Comparison of ENCODE assay signal across 8 mouse cellular contexts in genomic region chr5:48240751-48241150, GRCm38 (mm10).
DNase-seq lines count a peak whose midpoint lies in the region; ATAC-seq and TF ChIP-seq lines count a peak whose summit lies in the region.
"Not testable (repeated sequence)": the region's sequence is repeated elsewhere in the genome, so short reads cannot be mapped to it uniquely, and the experiment has no call there.

No protein-coding gene starts in this region.

- TF ChIP-seq POLR2A in embryonic fibroblast, embryonic 13.5 days (IDR thresholded peaks at IDR 0.05; ENCODE audit: low read depth, low read length), result not testable (repeated sequence)

- H3K9ac ChIP-seq in ES-E14 (ENCODE audit: insufficient read depth, low read depth, low read length, poor library complexity, severe bottlenecking); kidney, embryonic 14.5 days (ENCODE audit: low read depth, low read length); midbrain, embryonic 12.5 days (replicated peaks): not testable (repeated sequence)

- not testable (repeated sequence) for H3K27ac ChIP-seq in ES-E14 (ENCODE audit: insufficient read depth, low read depth, low read length, poor library complexity, severe bottlenecking); embryonic fibroblast, embryonic 13.5 days (ENCODE audit: insufficient read depth, low read length); kidney, embryonic 14.5 days (ENCODE audit: low read depth, low read length); midbrain, embryonic 12.5 days (replicated peaks)

- not testable (repeated sequence) for H3K4me3 ChIP-seq in ES-E14 (ENCODE audit: insufficient read depth in 1 of 2, low read depth in 1 of 2, low read length in 2 of 2, poor library complexity in 1 of 2, severe bottlenecking in 1 of 2); embryonic fibroblast, embryonic 13.5 days (ENCODE audit: insufficient read depth, low read length); kidney, embryonic 14.5 days (ENCODE audit: low read length); midbrain, embryonic 12.5 days

- not testable (repeated sequence) for H3K4me1 ChIP-seq in ES-E14 (ENCODE audit: control insufficient read depth in 2 of 2, insufficient read depth in 2 of 2, low read length in 2 of 2, poor library complexity in 1 of 2); embryonic fibroblast, embryonic 13.5 days (ENCODE audit: control insufficient read depth, insufficient read depth, low read length); kidney, embryonic 14.5 days (ENCODE audit: control insufficient read depth, insufficient read depth, low read length); midbrain, embryonic 12.5 days

- H3K4me2 ChIP-seq in kidney, embryonic 14.5 days (replicated peaks; ENCODE audit: low read depth, low read length); midbrain, embryonic 12.5 days (replicated peaks): not testable (repeated sequence)

- in situ Hi-C loops in ES-E14 (cut with MboI; ENCODE audit: low sequenced_read_pairs in 2 of 2, unreplicated experiment in 2 of 2), result not testable (repeated sequence)

- intact Hi-C loops in left cerebral cortex, postnatal 25 days (cut with DNase I), result loop anchor here (1.0 kb wide), 1 partner anchor 101 kb away; no protein-coding TSS in a partner anchor

- not testable (repeated sequence) for H3K36me3 ChIP-seq in ES-E14 (ENCODE audit: control insufficient read depth, insufficient read depth, low read length, poor library complexity, severe bottlenecking); midbrain, embryonic 12.5 days
- H3K36me3 ChIP-seq in kidney, embryonic 14.5 days (ENCODE audit: control insufficient read depth, insufficient read depth, low read length), result peaks cover 12% of the 10 kb centered on the region

- not testable (repeated sequence) for H3K9me3 ChIP-seq in ES-E14 (ENCODE audit: control insufficient read depth, insufficient read depth, low read depth, low read length); kidney, embryonic 14.5 days (ENCODE audit: control insufficient read depth, low read length); midbrain, embryonic 12.5 days

- WGBS in kidney, embryonic 14.5 days, result 38% methylated on average over 6 of the region's 6 CpGs
- 33% methylated on average over 6 of the region's 6 CpGs for WGBS in midbrain, embryonic 12.5 days

- H3K27me3 ChIP-seq in kidney, embryonic 14.5 days (ENCODE audit: control insufficient read depth, insufficient read depth, low read length); midbrain, embryonic 12.5 days: not testable (repeated sequence)

- peak; percentile 28; the same call in 1 of the 2 replicates for ATAC-seq in kidney, embryonic 14.5 days (ENCODE audit: low FRiP score, low TSS enrichment)
- ATAC-seq in midbrain, embryonic 12.5 days (ENCODE audit: low FRiP score, low read depth), result peak; percentile 82

- DNase-seq in ES-E14 (ENCODE audit: low read depth, low spot score), result peak; percentile 15
- peak; percentile 6 for DNase-seq in c-Kit-positive CD71-negative TER-119-negative erythroid progenitor cells, embryonic 14.5 days (ENCODE audit: low read depth)
- peak; percentile 11 for DNase-seq in heart, adult 8-10 months (ENCODE audit: low spot score)
- DNase-seq in left cerebral cortex, postnatal 25 days (ENCODE audit: low spot score in 2 of 2), result peak; percentile 62 to 70
- peak; percentile 4 to 28 for DNase-seq in right cerebral cortex, postnatal 36 days (ENCODE audit: low spot score in 2 of 2)

- TF ChIP-seq CTCF in embryonic fibroblast, embryonic 13.5 days (IDR thresholded peaks at IDR 0.05; ENCODE audit: borderline replicate concordance, insufficient read depth, low read length), result peak; percentile 23; the same call in 1 of the 2 replicates

Comparison
In these comparisons a context has a peak if more than half of its experiments do, and no peak if none do; other contexts are left out.
1. DNase-seq: peak in every context shown above with its lines; median percentile 66 in left cerebral cortex, postnatal 25 days; 16 in right cerebral cortex, postnatal 36 days; 15 in ES-E14; 11 in heart, adult 8-10 months; 6 in c-Kit-positive CD71-negative TER-119-negative erythroid progenitor cells, embryonic 14.5 days.